Mouse (Mus musculus) forebrain, embryonic 12.5 days (tissue): Measurements from ENCODE around the gene Chrna5. TPM values are rescaled to one million over a fixed set of nuclear protein-coding genes. Genes with fewer than 3 reads are reported as not detected.
"Not testable (repeated sequence)": the region's sequence is repeated elsewhere in the genome, so short reads cannot be mapped to it uniquely, and the experiment has no call there.

ENCODE experiments used
- ATAC-seq: fragments of 200-750 bp; cut with Nextera tagmentation; 2 replicates; pipeline ENCODE4 v1.8.0; 2017; ENCODE audit warnings: moderate TSS enrichment; ENCODE audit not compliant: low FRiP score
- H3K27ac ChIP-seq: fragments of 300-500 bp; sonication (generic); 2 replicates; pipeline ENCODE4 v1.5.1; 2016; ENCODE audit warnings: mild to moderate bottlenecking
- H3K27me3 ChIP-seq: fragments of 300-500 bp; sonication (generic); 2 replicates; pipeline ENCODE4 v1.6.1; 2016; ENCODE audit warnings: mild to moderate bottlenecking
- H3K36me3 ChIP-seq: fragments of 300-500 bp; sonication (generic); replicated peaks from 2 replicates; pipeline ENCODE4 v1.6.1; 2016; ENCODE audit warnings: mild to moderate bottlenecking
- H3K4me1 ChIP-seq: fragments of 300-500 bp; sonication (generic); 2 replicates; pipeline ENCODE4 v1.6.1; 2016
- H3K4me2 ChIP-seq: fragments of 300-500 bp; sonication (generic); 2 replicates; pipeline ENCODE4 v1.6.1; 2016; ENCODE audit warnings: mild to moderate bottlenecking, moderate library complexity
- H3K4me3 ChIP-seq: fragments of 300-500 bp; sonication (generic); replicated peaks from 2 replicates; pipeline ENCODE4 v1.5.1; 2016; ENCODE audit warnings: mild to moderate bottlenecking
- H3K9ac ChIP-seq: fragments of 300-500 bp; sonication (generic); 2 replicates; pipeline ENCODE4 v1.6.1; 2016; ENCODE audit warnings: mild to moderate bottlenecking
- H3K9me3 ChIP-seq: fragments of 300-500 bp; sonication (generic); 2 replicates; pipeline ENCODE4 v1.6.1; 2016
- WGBS: fragments of 180-500 bp; shearing (Covaris S2); methylation state at CpG from one replicate; pipeline ENCODE4 v1.1.7; 2016; 5-methylcytosine and 5-hydroxymethylcytosine counted together
- polyA plus RNA-seq: library from polyadenylated mRNA; unstranded; fragments of >200 nt; fragmentation: Nextera tagmentation; extraction: Ambion mirVana; gene quantifications from 2 replicates; pipeline ENCODE4 v1.2.1, GENCODE M21; 2016

The Chrna5 gene
- polyA plus RNA-seq = 1.2 and 1.6 TPM in 2 replicates

DNA sequence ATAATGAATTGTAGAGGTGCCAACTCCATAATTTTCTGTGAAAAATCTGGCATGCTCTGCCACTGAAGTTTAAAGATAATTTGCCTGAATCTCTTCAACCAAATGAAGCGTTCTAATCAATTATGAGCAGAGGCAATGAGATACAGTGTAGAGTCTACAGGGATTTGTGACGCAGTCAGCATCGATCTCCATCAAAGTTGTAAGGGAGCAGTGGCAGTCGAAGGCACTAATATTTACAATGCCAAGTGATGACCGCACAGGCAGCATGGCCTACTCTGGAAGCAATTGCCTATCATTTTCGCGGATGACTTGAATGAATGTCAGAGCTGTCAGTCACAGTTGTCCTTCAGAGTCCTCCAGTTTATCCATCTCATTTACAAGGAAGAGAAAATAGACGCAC lies at the start of gene Chrna5:
Chrna5 (plus strand) TSS at position 207 of the 400 bp plus-strand sequence.
- Histone ChIP-seq H3K9ac (peak within 1 kb of the TSS; percentile 56), H3K4me2 (peak within 1 kb of the TSS; percentile 90), H3K9me3 (no peaks in the 10 kb centered on the region), H3K4me1 (peaks cover 13% of the 10 kb centered on the region), H3K27me3 (peaks cover 47% of the 10 kb centered on the region), H3K4me3 (peak within 1 kb of the TSS; percentile 64), H3K27ac (no peak within 1 kb of the TSS), H3K36me3 (no peaks in the 10 kb centered on the region)
- ATAC-seq = peak; percentile 27; the same call in 1 of the 2 replicates
- 74% methylated on average over 8 of the region's 8 CpGs for WGBS

GRCm38 (mm10) chr9:54931765-54932164 lies 48.9 kb upstream of the Chrna5 start:
- no peaks in the 10 kb centered on the region for H3K36me3 ChIP-seq
- H3K9me3 ChIP-seq = no peaks in the 10 kb centered on the region
- no peak overlapping the region for H3K4me2 ChIP-seq
- H3K27ac ChIP-seq = no peak overlapping the region
- H3K9ac ChIP-seq = no peak overlapping the region
- ATAC-seq = no peak
- no peaks in the 10 kb centered on the region for H3K4me1 ChIP-seq
- WGBS = 0% methylated on average over 1 of the region's 1 CpGs
- H3K4me3 ChIP-seq = no peak overlapping the region
- H3K27me3 ChIP-seq = no peaks in the 10 kb centered on the region

GRCm38 (mm10) chr9:54932379-54932778 lies 48.3 kb upstream of the Chrna5 start:
- Histone ChIP-seq H3K36me3 (no peaks in the 10 kb centered on the region), H3K4me3 (no peak overlapping the region), H3K27ac (no peak overlapping the region), H3K9ac (no peak overlapping the region), H3K4me2 (no peak overlapping the region), H3K27me3 (no peaks in the 10 kb centered on the region), H3K9me3 (no peaks in the 10 kb centered on the region), H3K4me1 (no peaks in the 10 kb centered on the region)
- ATAC-seq = no peak
- 78% methylated on average over 2 of the region's 2 CpGs for WGBS

DNA sequence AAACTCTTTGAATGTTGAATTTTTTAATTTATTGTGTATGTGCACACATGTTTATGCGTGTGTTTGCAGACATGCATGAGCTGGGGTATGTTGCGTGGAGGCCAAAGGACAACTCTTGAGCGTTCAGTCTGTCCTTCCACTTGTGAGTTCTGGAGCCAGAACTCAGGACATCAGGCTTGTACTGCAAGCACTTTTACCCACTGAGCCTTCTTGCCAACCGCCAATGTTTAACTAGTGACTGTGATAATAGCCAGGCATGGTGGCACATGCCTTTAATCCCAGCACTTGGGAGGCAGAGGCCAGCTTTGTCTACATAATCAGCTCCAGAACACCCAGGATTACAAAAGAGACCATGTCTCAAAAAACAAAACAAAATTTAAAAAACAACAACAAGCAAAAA lies 38.6 kb upstream of the Chrna5 start:
- WGBS = 91% methylated on average over 4 of the region's 4 CpGs
- H3K27ac ChIP-seq = no peak overlapping the region

DNA sequence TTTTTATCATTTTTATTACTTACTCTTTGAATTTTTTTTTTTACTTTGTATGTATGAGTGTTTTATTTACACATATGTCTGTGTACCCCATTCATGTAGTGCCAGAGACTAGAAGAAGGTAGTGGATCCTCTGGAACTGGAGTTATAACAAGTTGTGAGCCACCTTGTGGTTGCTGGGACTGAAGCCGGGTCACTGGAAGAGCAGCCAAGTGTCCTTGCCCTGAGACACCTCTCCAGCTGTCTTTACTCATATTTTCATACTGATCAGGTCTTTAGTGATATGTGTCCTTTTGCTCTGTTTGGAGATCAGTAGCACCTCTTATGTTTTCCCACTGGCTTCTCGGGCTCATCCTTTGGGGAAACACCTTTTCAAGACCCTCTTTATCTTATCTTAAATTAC lies 36.2 kb upstream of the Chrna5 start:
- no peak overlapping the region for H3K4me3 ChIP-seq
- 76% methylated on average over 2 of the region's 2 CpGs for WGBS
- no peak overlapping the region for H3K9ac ChIP-seq
- no peak for ATAC-seq
- H3K4me1 ChIP-seq = no peaks in the 10 kb centered on the region
- no peak overlapping the region for H3K27ac ChIP-seq
- no peaks in the 10 kb centered on the region for H3K9me3 ChIP-seq
- H3K36me3 ChIP-seq = no peaks in the 10 kb centered on the region
- H3K4me2 ChIP-seq = no peak overlapping the region
- H3K27me3 ChIP-seq = no peaks in the 10 kb centered on the region

More for the DNA sequence above, 38.6 kb upstream of the Chrna5 start:
- H3K27me3 ChIP-seq = no peaks in the 10 kb centered on the region
- H3K4me3 ChIP-seq = no peak overlapping the region
- no peaks in the 10 kb centered on the region for H3K36me3 ChIP-seq
- H3K9me3 ChIP-seq = no peaks in the 10 kb centered on the region
- no peaks in the 10 kb centered on the region for H3K4me1 ChIP-seq
- no peak overlapping the region for H3K4me2 ChIP-seq
- no peak for ATAC-seq
- H3K9ac ChIP-seq = no peak overlapping the region

GRCm38 (mm10) chr9:54946256-54946655 lies 34.4 kb upstream of the Chrna5 start:
- no peaks in the 10 kb centered on the region for H3K27me3 ChIP-seq
- no peak overlapping the region for H3K27ac ChIP-seq
- no peak overlapping the region for H3K9ac ChIP-seq
- H3K9me3 ChIP-seq = no peaks in the 10 kb centered on the region
- peaks cover 1% of the 10 kb centered on the region for H3K4me1 ChIP-seq
- 74% methylated on average over 16 of the region's 16 CpGs for WGBS
- no peak overlapping the region for H3K4me2 ChIP-seq
- no peaks in the 10 kb centered on the region for H3K36me3 ChIP-seq
- H3K4me3 ChIP-seq = no peak overlapping the region
- no peak for ATAC-seq

- H3K4me2 ChIP-seq = no peak overlapping the region
- no peak overlapping the region for H3K4me3 ChIP-seq
- H3K36me3 ChIP-seq = peaks cover 19% of the 10 kb centered on the region
- no peak overlapping the region for H3K9ac ChIP-seq
- peaks cover 22% of the 10 kb centered on the region for H3K4me1 ChIP-seq
- no peaks in the 10 kb centered on the region for H3K9me3 ChIP-seq
- ATAC-seq = no peak
- no peak overlapping the region for H3K27ac ChIP-seq
- no peaks in the 10 kb centered on the region for H3K27me3 ChIP-seq
Measured at GRCm38 (mm10) chr9:54949465-54949864, 31.2 kb upstream of the Chrna5 start.

- Histone ChIP-seq H3K4me1 (peaks cover 22% of the 10 kb centered on the region), H3K9ac (0 out of 2 replicates have a peak overlapping the region, but pooled peaks have one; percentile 91), H3K4me2 (peak overlapping the region; percentile 71), H3K27ac (peak overlapping the region; percentile 95; the same call in 1 of the 2 replicates), H3K36me3 (peaks cover 24% of the 10 kb centered on the region), H3K4me3 (peak overlapping the region; percentile 88)
- 49% methylated on average over 8 of the region's 8 CpGs for WGBS
- H3K27me3 ChIP-seq, ATAC-seq, H3K9me3 ChIP-seq: not testable (repeated sequence)
Measured at GRCm38 (mm10) chr9:54950162-54950561, 30.5 kb upstream of the Chrna5 start.

GRCm38 (mm10) chr9:54950575-54951321 lies 29.9 kb upstream of the Chrna5 start, which contains the start of the genes Psma4 and AY074887:
TSS of gene Psma4 (plus strand) at chr9:54950790.
TSS of gene AY074887 (minus strand) at chr9:54950998.
- H3K9ac ChIP-seq = peak within 1 kb of the TSS; percentile 91
- WGBS = 1% methylated on average over 64 of the region's 65 CpGs
- ATAC-seq = peak; percentile 100
- no peaks in the 10 kb centered on the region for H3K27me3 ChIP-seq
- peak within 1 kb of the TSS; percentile 71 for H3K4me2 ChIP-seq
- peaks cover 30% of the 10 kb centered on the region for H3K36me3 ChIP-seq
- H3K4me3 ChIP-seq = peak within 1 kb of the TSS; percentile 88
- peak within 1 kb of the TSS; percentile 95 for H3K27ac ChIP-seq
- peaks cover 22% of the 10 kb centered on the region for H3K4me1 ChIP-seq
- H3K9me3 ChIP-seq = no peaks in the 10 kb centered on the region

- no peak overlapping the region for H3K4me2 ChIP-seq
- ATAC-seq = no peak
- WGBS = 94% methylated on average over 4 of the region's 4 CpGs
- no peak overlapping the region for H3K27ac ChIP-seq
- peaks cover 41% of the 10 kb centered on the region for H3K36me3 ChIP-seq
- no peak overlapping the region for H3K4me3 ChIP-seq
- no peak overlapping the region for H3K9ac ChIP-seq
- H3K27me3 ChIP-seq = no peaks in the 10 kb centered on the region
- H3K9me3 ChIP-seq = peaks cover 4% of the 10 kb centered on the region; the same call in 1 of the 2 replicates
- H3K4me1 ChIP-seq = no peaks in the 10 kb centered on the region
Measured at GRCm38 (mm10) chr9:54961059-54961458, 19.6 kb upstream of the Chrna5 start.

DNA sequence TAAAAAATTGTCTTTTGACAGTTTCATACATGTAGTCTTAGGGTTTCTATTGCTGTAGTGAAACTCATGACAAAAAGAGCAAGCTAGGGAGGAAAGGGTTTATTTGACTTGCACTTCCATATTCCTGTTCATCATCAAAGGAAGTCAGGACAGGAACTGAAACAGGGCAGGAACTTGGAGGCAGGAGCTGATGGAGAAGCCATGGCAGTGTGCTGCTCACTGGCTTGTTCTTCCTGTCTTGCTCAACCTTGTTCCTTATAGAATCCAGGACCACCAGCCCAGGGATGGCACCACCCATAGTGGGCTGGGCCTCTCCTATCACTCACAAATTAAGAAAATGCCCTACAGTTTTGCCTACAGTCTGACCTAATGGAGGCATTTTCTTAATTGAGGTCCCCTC lies 17.0 kb upstream of the Chrna5 start:
- Histone ChIP-seq H3K4me2 (no peak overlapping the region), H3K9me3 (peaks cover 4% of the 10 kb centered on the region; the same call in 1 of the 2 replicates), H3K36me3 (peaks cover 16% of the 10 kb centered on the region), H3K4me1 (no peaks in the 10 kb centered on the region), H3K9ac (no peak overlapping the region), H3K27me3 (no peaks in the 10 kb centered on the region), H3K27ac (no peak overlapping the region), H3K4me3 (no peak overlapping the region)
- no peak for ATAC-seq

DNA sequence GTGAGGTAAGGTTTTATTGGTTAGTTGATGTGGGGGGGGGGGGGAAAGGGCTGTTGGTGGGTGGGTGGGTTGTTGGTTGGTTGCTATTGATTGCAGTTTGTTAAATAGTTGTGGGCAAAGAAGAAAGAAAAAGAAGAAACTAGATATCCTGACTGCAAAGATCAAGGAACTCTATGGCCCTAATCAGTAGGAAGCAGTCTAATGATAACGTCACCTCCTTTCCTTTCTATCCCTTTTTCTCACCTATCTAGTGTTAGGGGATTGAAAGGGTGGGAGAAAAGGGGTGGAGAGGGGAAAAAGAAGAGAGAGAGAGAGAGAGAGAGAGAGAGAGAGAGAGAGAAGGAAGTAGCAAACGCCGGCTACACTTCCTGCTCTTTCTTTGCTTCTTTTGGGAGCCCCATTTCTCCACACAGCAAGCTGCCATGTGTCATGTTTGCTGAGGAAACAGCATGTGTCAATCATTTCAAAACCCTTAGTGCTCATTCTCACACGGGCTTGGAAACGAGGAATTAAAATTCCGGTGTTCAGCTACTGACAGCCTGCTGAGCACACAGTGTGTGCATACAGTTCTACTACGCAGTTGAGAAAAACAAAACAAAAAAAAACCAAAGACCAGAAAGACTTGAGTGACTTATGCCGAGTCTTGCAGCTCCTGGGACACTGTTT lies 10.6 kb upstream of the Chrna5 start:
- ATAC-seq = no peak
- Histone ChIP-seq H3K4me3 (no peak overlapping the region), H3K4me2 (no peak overlapping the region), H3K4me1 (peaks cover 5% of the 10 kb centered on the region; the same call in 1 of the 2 replicates), H3K27me3 (no peaks in the 10 kb centered on the region), H3K9me3 (no peaks in the 10 kb centered on the region), H3K27ac (no peak overlapping the region), H3K9ac (no peak overlapping the region), H3K36me3 (no peaks in the 10 kb centered on the region)
- 63% methylated on average over 8 of the region's 8 CpGs for WGBS
